Mouse (Mus musculus) midbrain, embryonic 16.5 days (tissue): Measurements from ENCODE around the gene Dynlrb2. TPM values are rescaled to one million over a fixed set of nuclear protein-coding genes. Genes with fewer than 3 reads are reported as not detected.

Source experiments
- ATAC-seq: fragments of 200-750 bp; cut with Nextera tagmentation; 2 replicates; pipeline ENCODE4 v1.8.0; 2017; ENCODE audit warnings: moderate TSS enrichment
- H3K27ac ChIP-seq: fragments of 300-500 bp; sonication (generic); 2 replicates; pipeline ENCODE4 v1.5.1; 2014; ENCODE audit warnings: mild to moderate bottlenecking, low read length, mixed read lengths
- H3K27me3 ChIP-seq: fragments of 300-500 bp; sonication (generic); 2 replicates; pipeline ENCODE4 v1.6.1; 2014; ENCODE audit warnings: low read depth, low read length, mixed read lengths; ENCODE audit not compliant: control insufficient read depth, insufficient read depth
- H3K36me3 ChIP-seq: fragments of 300-500 bp; sonication (generic); 2 replicates; pipeline ENCODE4 v1.6.1; 2014; ENCODE audit warnings: mild to moderate bottlenecking, low read length, moderate library complexity, mixed read lengths; ENCODE audit not compliant: control insufficient read depth, insufficient read depth
- H3K4me1 ChIP-seq: fragments of 300-500 bp; sonication (generic); 2 replicates; pipeline ENCODE4 v1.6.1; 2014; ENCODE audit warnings: mild to moderate bottlenecking, low read length, mixed read lengths; ENCODE audit not compliant: control insufficient read depth, insufficient read depth
- H3K4me2 ChIP-seq: fragments of 300-500 bp; sonication (generic); 2 replicates; pipeline ENCODE4 v1.6.1; 2014; ENCODE audit warnings: mild to moderate bottlenecking, low read length, mixed read lengths
- H3K4me3 ChIP-seq: fragments of 300-500 bp; sonication (generic); 2 replicates; pipeline ENCODE4 v1.5.1; 2014; ENCODE audit warnings: low read depth, mild to moderate bottlenecking, low read length, moderate library complexity, mixed read lengths
- H3K9ac ChIP-seq: fragments of 300-500 bp; sonication (generic); 2 replicates; pipeline ENCODE4 v1.6.1; 2014; ENCODE audit warnings: low read depth, low read length, mixed read lengths
- H3K9me3 ChIP-seq: fragments of 300-500 bp; sonication (generic); replicated peaks from 2 replicates; pipeline ENCODE4 v1.6.1; 2014; ENCODE audit warnings: mild to moderate bottlenecking, low read length, mixed read lengths; ENCODE audit not compliant: control insufficient read depth, poor library complexity, severe bottlenecking
- WGBS: fragments of 180-500 bp; shearing (Covaris S2); extraction: QIAGEN DNeasy Blood & Tissue Kit; methylation state at CpG from one replicate; pipeline ENCODE4 v1.1.7; 2014; 5-methylcytosine and 5-hydroxymethylcytosine counted together
- polyA plus RNA-seq: library from polyadenylated mRNA; unstranded; fragments of >200 nt; fragmentation: Nextera tagmentation; extraction: Ambion mirVana; gene quantifications from 2 replicates; pipeline ENCODE4 v1.2.1, GENCODE M21; 2015

Dynlrb2 gene
- polyA plus RNA-seq, 1 experiment from 2014 or later = 19.0 TPM

DNA sequence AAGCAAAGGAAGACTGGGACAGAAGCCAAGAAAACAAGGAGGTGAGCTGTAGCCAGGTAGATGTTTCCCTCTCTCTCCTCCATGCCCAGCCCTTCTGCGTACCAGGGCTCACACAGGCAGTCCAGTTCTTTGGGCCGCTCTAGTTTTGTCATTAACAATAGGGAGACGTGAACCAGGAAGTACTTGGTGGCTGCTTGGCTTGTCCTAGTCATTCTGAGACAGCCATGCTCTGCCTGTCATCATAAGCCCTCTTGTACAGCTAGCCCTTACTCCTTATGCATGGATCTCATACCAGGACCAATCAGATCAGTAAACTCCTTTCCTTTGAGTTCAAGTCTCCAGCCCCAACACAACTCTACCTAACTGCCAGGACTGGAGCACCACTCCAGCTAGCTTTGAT lies 48.0 kb downstream of the Dynlrb2 start:
- Histone ChIP-seq H3K4me3 (no peak overlapping the region), H3K4me2 (no peak overlapping the region), H3K4me1 (no peaks in the 10 kb centered on the region), H3K9ac (no peak overlapping the region), H3K36me3 (no peaks in the 10 kb centered on the region), H3K27me3 (no peaks in the 10 kb centered on the region), H3K27ac (no peak overlapping the region), H3K9me3 (peaks cover 1% of the 10 kb centered on the region; the same call in 1 of the 2 replicates)
- no peak for ATAC-seq
- 85% methylated on average over 3 of the region's 3 CpGs for WGBS

Other genes with a start within 250 kb of the Dynlrb2 start
- gene Cdyl2, start 228.0 kb downstream of the Dynlrb2 start, polyA plus RNA-seq = 9.7 and 13.1 TPM in 2 replicates